Mouse (Mus musculus) MEL (cell line): ENCODE measurements around the gene Medag. TPM values are rescaled to one million over a fixed set of nuclear protein-coding genes. Genes with fewer than 3 reads are reported as not detected.

Experiments
- DNase-seq: peaks from one replicate; pipeline ENCODE4 v3.0.0; 2011; ENCODE audit warnings: low read depth, low spot score
- H3K27ac ChIP-seq: 2 replicates; pipeline ENCODE4 v1.5.1; 2012; ENCODE audit warnings: low read depth, mild to moderate bottlenecking, control low read depth, low read length, moderate library complexity; ENCODE audit not compliant: control insufficient read depth
- H3K27me3 ChIP-seq, 2 experiments: fragments of 150-350 bp in 1 of 2; sonication (generic) in 1 of 2; 2 replicates each; pipeline ENCODE4 v1.6.1; 2012; ENCODE audit warnings: low read length in 2 of 2, mild to moderate bottlenecking in 2 of 2, improper control_type of control experiment in 1 of 2, moderate library complexity in 1 of 2; ENCODE audit not compliant: insufficient read depth in 2 of 2, control insufficient read depth in 1 of 2
- H3K36me3 ChIP-seq, 2 experiments: 2 replicates each; pipeline ENCODE4 v1.6.1; 2012 to 2014; ENCODE audit warnings: low read length in 2 of 2, improper control_type of control experiment in 1 of 2, inconsistent platforms in 1 of 2, mild to moderate bottlenecking in 1 of 2; ENCODE audit not compliant: insufficient read depth in 2 of 2, control insufficient read depth in 1 of 2
- H3K4me1 ChIP-seq, 2 experiments: fragments of 150-350 bp in 1 of 2; sonication (generic) in 1 of 2; 2 replicates each; pipeline ENCODE4 v1.6.1; 2012; ENCODE audit warnings: low read length in 2 of 2, improper control_type of control experiment in 1 of 2, mild to moderate bottlenecking in 1 of 2; ENCODE audit not compliant: insufficient read depth in 2 of 2, control insufficient read depth in 1 of 2
- H3K4me3 ChIP-seq, 2 experiments: fragments of 150-350 bp in 1 of 2; sonication (generic) in 1 of 2; 2 replicates each; pipeline ENCODE4 v1.5.1; 2012; ENCODE audit warnings: low read depth in 2 of 2, low read length in 2 of 2, mild to moderate bottlenecking in 2 of 2, moderate library complexity in 2 of 2, control low read depth in 1 of 2, improper control_type of control experiment in 1 of 2; ENCODE audit not compliant: control insufficient read depth in 1 of 2, insufficient read depth in 1 of 2
- H3K79me2 ChIP-seq: 2 replicates; pipeline ENCODE4 v1.6.1; 2012; ENCODE audit warnings: mild to moderate bottlenecking, low read length, moderate library complexity; ENCODE audit not compliant: control insufficient read depth, poor library complexity, insufficient read depth
- H3K9ac ChIP-seq: 2 replicates; pipeline ENCODE4 v1.6.1; 2012; ENCODE audit warnings: low read depth, mild to moderate bottlenecking, control low read depth, low read length, moderate library complexity; ENCODE audit not compliant: control insufficient read depth, poor library complexity, severe bottlenecking
- H3K9me3 ChIP-seq: fragments of 150-350 bp; sonication (generic); replicated peaks from 2 replicates; pipeline ENCODE4 v1.6.1; 2012; ENCODE audit warnings: mild to moderate bottlenecking, low read length, improper control_type of control experiment, moderate library complexity; ENCODE audit not compliant: insufficient read depth
- BHLHE40 ChIP-seq: IDR thresholded peaks from 2 replicates; pipeline ENCODE4 v1.6.1; 2012; ENCODE audit warnings: low read depth, mild to moderate bottlenecking, inconsistent platforms, low read length, improper control_type of control experiment, borderline replicate concordance
- CHD1 ChIP-seq: IDR thresholded peaks from 2 replicates; pipeline ENCODE4 v1.6.1; 2012; ENCODE audit warnings: low read depth, mild to moderate bottlenecking, inconsistent platforms, low read length, improper control_type of control experiment
- CHD2 ChIP-seq: IDR thresholded peaks from 2 replicates; pipeline ENCODE4 v1.6.1; 2011; ENCODE audit warnings: low read length, improper control_type of control experiment
- ELF1 ChIP-seq: IDR thresholded peaks from 2 replicates; pipeline ENCODE4 v1.6.1; 2014; ENCODE audit warnings: low read depth, mild to moderate bottlenecking, inconsistent platforms, low read length, improper control_type of control experiment, moderate library complexity
- GABPA ChIP-seq: IDR thresholded peaks from 2 replicates; pipeline ENCODE4 v1.6.1; 2012; ENCODE audit warnings: low read depth, mild to moderate bottlenecking, inconsistent platforms, low read length, improper control_type of control experiment, moderate library complexity
- HCFC1 ChIP-seq: IDR thresholded peaks from 2 replicates; pipeline ENCODE4 v1.6.1; 2012; ENCODE audit warnings: low read depth, mild to moderate bottlenecking, inconsistent platforms, low read length, improper control_type of control experiment, moderate library complexity
- JUND ChIP-seq: IDR thresholded peaks from 2 replicates; pipeline ENCODE4 v1.6.1; 2011; ENCODE audit warnings: low read depth, mild to moderate bottlenecking, improper control_type of control experiment, low read length
- KAT2A ChIP-seq: conservative IDR thresholded peaks from 2 replicates; pipeline ENCODE4 v1.6.1; 2012; ENCODE audit warnings: low read depth, low read length, improper control_type of control experiment, inconsistent platforms
- MAX ChIP-seq: IDR thresholded peaks from 2 replicates; pipeline ENCODE4 v1.6.1; 2011; ENCODE audit warnings: low read length, improper control_type of control experiment
- MAZ ChIP-seq: IDR thresholded peaks from 2 replicates; pipeline ENCODE4 v1.6.1; 2012; ENCODE audit warnings: low read depth, mild to moderate bottlenecking, inconsistent platforms, low read length, improper control_type of control experiment
- MEF2A ChIP-seq: IDR thresholded peaks from 2 replicates; pipeline ENCODE4 v1.6.1; 2014; ENCODE audit warnings: low read depth, mild to moderate bottlenecking, inconsistent platforms, low read length, improper control_type of control experiment; ENCODE audit not compliant: poor library complexity, insufficient replicate concordance, severe bottlenecking; ENCODE audit errors: extremely low read depth
- MXI1 ChIP-seq: IDR thresholded peaks from 2 replicates; pipeline ENCODE4 v1.6.1; 2011; ENCODE audit warnings: mild to moderate bottlenecking, low read depth, low read length, improper control_type of control experiment
- MYB ChIP-seq: IDR thresholded peaks from 2 replicates; pipeline ENCODE4 v1.6.1; 2011; ENCODE audit warnings: mild to moderate bottlenecking, low read depth, low read length, improper control_type of control experiment
- NRF1 ChIP-seq: IDR thresholded peaks from 2 replicates; pipeline ENCODE4 v1.6.1; 2014; ENCODE audit warnings: low read depth, mild to moderate bottlenecking, inconsistent platforms, low read length, improper control_type of control experiment, moderate library complexity; ENCODE audit not compliant: poor library complexity, insufficient read depth, severe bottlenecking
- POLR2A ChIP-seq, 2 experiments: IDR thresholded peaks; 2 replicates each; pipeline ENCODE4 v1.6.1; 2011 to 2012; ENCODE audit warnings: low read length in 2 of 2, mild to moderate bottlenecking in 2 of 2, control low read depth in 1 of 2, improper control_type of control experiment in 1 of 2, low read depth in 1 of 2, moderate library complexity in 1 of 2; ENCODE audit not compliant: control insufficient read depth in 1 of 2, insufficient read depth in 1 of 2, poor library complexity in 1 of 2
- POLR2AphosphoS5 ChIP-seq: IDR thresholded peaks from 2 replicates; pipeline ENCODE4 v1.6.1; 2012; ENCODE audit warnings: low read depth, borderline replicate concordance, mild to moderate bottlenecking, inconsistent platforms, low read length, moderate library complexity, mixed read lengths
- RAD21 ChIP-seq: IDR thresholded peaks from 2 replicates; pipeline ENCODE4 v1.6.1; 2011; ENCODE audit warnings: mild to moderate bottlenecking, low read depth, low read length, improper control_type of control experiment
- RCOR1 ChIP-seq: IDR thresholded peaks from 2 replicates; pipeline ENCODE4 v1.6.1; 2012; ENCODE audit warnings: low read depth, mild to moderate bottlenecking, inconsistent platforms, low read length, improper control_type of control experiment
- SMC3 ChIP-seq: IDR thresholded peaks from 2 replicates; pipeline ENCODE4 v1.6.1; 2011; ENCODE audit warnings: low read depth, low read length, improper control_type of control experiment
- TAL1 ChIP-seq: IDR thresholded peaks from 2 replicates; pipeline ENCODE4 v1.6.1; 2012; ENCODE audit warnings: mild to moderate bottlenecking, inconsistent platforms, low read length, moderate library complexity, mixed read lengths
- TBP ChIP-seq: IDR thresholded peaks from 2 replicates; pipeline ENCODE4 v1.8.0; 2011; ENCODE audit warnings: low read depth, low read length, improper control_type of control experiment
- USF1 ChIP-seq: IDR thresholded peaks from 2 replicates; pipeline ENCODE4 v1.6.1; 2014; ENCODE audit warnings: low read depth, mild to moderate bottlenecking, inconsistent platforms, low read length, improper control_type of control experiment, moderate library complexity
- ZC3H11A ChIP-seq: IDR thresholded peaks from 2 replicates; pipeline ENCODE4 v1.6.1; 2012; ENCODE audit warnings: low read depth, mild to moderate bottlenecking, inconsistent platforms, low read length, improper control_type of control experiment
- ZKSCAN1 ChIP-seq: IDR thresholded peaks from 2 replicates; pipeline ENCODE4 v1.6.1; 2012; ENCODE audit warnings: low read depth, mild to moderate bottlenecking, inconsistent platforms, low read length, improper control_type of control experiment, moderate library complexity
- ZMIZ1 ChIP-seq: IDR thresholded peaks from 2 replicates; pipeline ENCODE4 v1.6.1; 2012; ENCODE audit warnings: low read depth, mild to moderate bottlenecking, inconsistent platforms, low read length, improper control_type of control experiment, moderate library complexity
- ZNF384 ChIP-seq: IDR thresholded peaks from 2 replicates; pipeline ENCODE4 v1.6.1; 2012; ENCODE audit warnings: low read depth, mild to moderate bottlenecking, inconsistent platforms, low read length, improper control_type of control experiment
- polyA plus RNA-seq, 2 experiments: library from polyadenylated mRNA; stranded (reverse) in 1 of 2; unstranded in 1 of 2; fragments of >175 nt in 1 of 2; fragments of >200 nt in 1 of 2; gene quantifications; 2 replicates each; pipeline versions ENCODE4 v1.2.1 to v1.2.4; 2012; ENCODE audit warnings: low replicate concordance in 2 of 2, low read depth in 1 of 2; ENCODE audit not compliant: insufficient read length in 2 of 2, insufficient read depth in 1 of 2, missing spikeins in 1 of 2
- total RNA-seq: library from RNA; depleted of rRNA; stranded (reverse); fragments of 300-350 nt; gene quantifications from 2 replicates; pipeline ENCODE4 v1.2.3, GENCODE M21; 2012

The Medag gene
- total and polyA plus RNA-seq, 3 experiments, result not detected

- Histone ChIP-seq H3K27ac (no peak overlapping the region), H3K9me3 (no peaks in the 10 kb centered on the region), H3K27me3 (peaks cover 2 to 5% of the 10 kb centered on the region in 2 experiments; a peak in 2 of 4 replicates), H3K79me2 (no peaks in the 10 kb centered on the region), H3K9ac (no peak overlapping the region), H3K4me1 (peaks cover 0 to 12% of the 10 kb centered on the region in 2 experiments; a peak in 1 of 4 replicates), H3K4me3 (no peak overlapping the region), H3K36me3 (peaks cover 0 to 5% of the 10 kb centered on the region in 2 experiments; a peak in 2 of 4 replicates)
- TF ChIP-seq HCFC1 (no peak), BHLHE40 (no peak), USF1 (no peak), POLR2A (IDR thresholded peaks at IDR 0.05; ENCODE audit: control insufficient read depth in 1 of 2, insufficient read depth in 1 of 2, low read depth in 1 of 2, low read length in 2 of 2, poor library complexity in 1 of 2) (no peak), NRF1 (no peak), ZKSCAN1 (no peak), RCOR1 (no peak), TBP (no peak), CHD2 (no peak), JUND (no peak), ZMIZ1 (no peak), TAL1 (no peak), ZC3H11A (no peak)
- no peak for DNase-seq
These were observed 28.9 kb upstream of the Medag start for GRCm38 (mm10) chr5:149382601-149383000.

DNA sequence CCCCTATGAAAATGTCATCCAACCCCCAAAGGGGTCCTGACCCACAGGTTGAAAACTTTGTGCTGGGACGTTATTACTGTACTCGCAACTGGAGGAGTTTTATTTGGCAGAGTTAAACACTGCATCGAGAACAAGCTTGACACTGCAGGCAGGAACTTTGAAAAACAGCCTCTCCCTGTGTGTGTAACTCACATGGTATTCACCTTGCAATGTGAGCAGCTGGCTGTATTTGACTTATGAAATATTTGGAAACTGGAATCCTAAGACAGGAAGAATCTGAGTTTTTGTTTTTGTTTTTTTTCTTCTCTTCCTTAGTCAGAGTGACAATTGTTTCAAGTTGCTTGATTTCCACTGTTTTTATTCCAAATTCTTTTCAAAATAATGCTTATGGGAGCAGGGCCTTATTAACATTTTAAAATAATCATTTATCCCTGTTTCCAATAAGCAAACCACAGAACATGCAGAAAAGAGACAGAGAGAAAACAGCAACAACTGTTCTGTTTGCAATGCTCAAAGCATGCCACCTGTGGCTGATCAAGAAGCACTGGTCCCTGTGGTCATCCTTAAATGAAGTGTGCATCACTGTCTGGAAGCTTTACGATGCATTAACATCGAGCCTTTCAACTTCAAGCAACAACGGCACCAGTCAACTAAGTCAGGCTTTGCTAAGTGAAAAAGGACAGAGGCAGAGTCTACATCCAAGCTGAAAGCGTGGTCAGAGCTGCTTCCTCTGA lies 26.2 kb upstream of the Medag start:
- Histone ChIP-seq H3K9ac (no peak overlapping the region), H3K27me3 (peaks cover 2 to 5% of the 10 kb centered on the region in 2 experiments; a peak in 2 of 4 replicates), H3K9me3 (no peaks in the 10 kb centered on the region), H3K79me2 (no peaks in the 10 kb centered on the region), H3K27ac (no peak overlapping the region), H3K4me3 (no peak overlapping the region)
- DNase-seq, result no peak
- TF ChIP-seq MEF2A, result no peak
- TF ChIP-seq ZNF384, result no peak
- TF ChIP-seq KAT2A, result no peak
- no peak for TF ChIP-seq SMC3
- no peak for TF ChIP-seq ELF1
- no peak for TF ChIP-seq CHD2
- no peak for TF ChIP-seq CHD1
- no peak for TF ChIP-seq MAX
- TF ChIP-seq HCFC1, result no peak
- no peak for TF ChIP-seq MYB
- TF ChIP-seq MAZ, result no peak
- TF ChIP-seq MXI1, result no peak
- no peak for TF ChIP-seq ZC3H11A
- TF ChIP-seq BHLHE40, result no peak
- TF ChIP-seq POLR2AphosphoS5, result no peak
- no peak for TF ChIP-seq ZKSCAN1
- no peak for TF ChIP-seq RAD21
- TF ChIP-seq GABPA, result no peak
- TF ChIP-seq, all 39 proteins: peak for 0
- Histone ChIP-seq H3K4me1 (0 out of 4 replicates have a peak, but pooled peaks cover 0 to 2% of the 10 kb centered on the region in 2 experiments), H3K36me3 (no peaks in the 10 kb centered on the region)
